Mouse (Mus musculus) lung, embryonic 14.5 days (tissue): Measurements from ENCODE around the gene Lrch1. TPM values are rescaled to one million over a fixed set of nuclear protein-coding genes. Genes with fewer than 3 reads are reported as not detected.
A peak's percentile ranks its signal among the peaks of the same experiment; 100 is the strongest.

Experiments
- ATAC-seq: fragments of 200-750 bp; cut with Nextera tagmentation; 2 replicates; pipeline ENCODE4 v1.8.0; 2017; ENCODE audit warnings: mild to moderate bottlenecking, moderate TSS enrichment, moderate library complexity; ENCODE audit not compliant: insufficient read depth
- DNase-seq: peaks from one replicate; pipeline ENCODE4 v3.0.0-alpha.2; 2015
- H3K27ac ChIP-seq: fragments of 300-500 bp; sonication (generic); 2 replicates; pipeline ENCODE4 v1.5.1; 2014; ENCODE audit warnings: low read depth, mild to moderate bottlenecking, moderate library complexity
- H3K27me3 ChIP-seq: fragments of 300-500 bp; sonication (generic); 2 replicates; pipeline ENCODE4 v1.6.1; 2014; ENCODE audit warnings: low read length, control low read depth; ENCODE audit not compliant: insufficient read depth
- H3K36me3 ChIP-seq: fragments of 300-500 bp; sonication (generic); 2 replicates; pipeline ENCODE4 v1.6.1; 2014; ENCODE audit warnings: control low read depth; ENCODE audit not compliant: insufficient read depth
- H3K4me1 ChIP-seq: fragments of 300-500 bp; sonication (generic); 2 replicates; pipeline ENCODE4 v1.6.1; 2014; ENCODE audit warnings: antibody characterized with exemption, control low read depth; ENCODE audit not compliant: insufficient read depth
- H3K4me2 ChIP-seq: fragments of 300-500 bp; sonication (generic); 2 replicates; pipeline ENCODE4 v1.6.1; 2014; ENCODE audit warnings: mild to moderate bottlenecking
- H3K4me3 ChIP-seq: fragments of 300-500 bp; sonication (generic); 2 replicates; pipeline ENCODE4 v1.5.1; 2014; ENCODE audit warnings: low read depth, low read length
- H3K9ac ChIP-seq: fragments of 300-500 bp; sonication (generic); 2 replicates; pipeline ENCODE4 v1.6.1; 2014
- H3K9me3 ChIP-seq: fragments of 300-500 bp; sonication (generic); 2 replicates; pipeline ENCODE4 v1.6.1; 2016; ENCODE audit warnings: low read depth, low read length, control low read depth
- CTCF ChIP-seq: IDR thresholded peaks from 2 replicates; pipeline ENCODE4 v1.5.1; 2016; ENCODE audit warnings: antibody characterized with exemption, low read depth
- WGBS: fragments of 180-500 bp; shearing (Covaris S2); extraction: QIAGEN DNeasy Blood & Tissue Kit; methylation state at CpG from one replicate; pipeline ENCODE4 v1.1.7; 2014; 5-methylcytosine and 5-hydroxymethylcytosine counted together
- polyA plus RNA-seq: library from polyadenylated mRNA; unstranded; fragments of >200 nt; fragmentation: Nextera tagmentation; extraction: Ambion mirVana; gene quantifications from 2 replicates; pipeline ENCODE4 v1.2.1, GENCODE M21; 2014

The Lrch1 gene
- polyA plus RNA-seq, 1 experiment from 2014 or later = 23.9 TPM

DNA sequence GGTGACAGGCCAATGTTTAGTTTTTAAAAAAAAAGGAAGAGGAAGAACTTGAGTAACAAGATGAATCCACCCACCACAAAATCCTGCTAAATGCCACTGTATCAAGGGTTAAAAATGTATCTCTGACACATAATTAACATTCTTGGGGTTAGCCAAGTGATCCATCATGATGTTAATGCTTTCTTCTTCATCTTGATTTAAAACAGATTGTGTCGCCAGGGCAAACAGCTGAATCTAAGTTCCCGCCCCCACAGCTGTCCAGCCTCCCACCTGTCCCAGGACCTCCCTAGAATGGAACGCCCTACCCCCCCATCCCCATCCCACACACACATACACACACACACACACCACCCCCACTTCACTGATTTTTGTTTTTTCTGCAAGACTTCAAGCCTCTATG is 64.9 kb downstream of the Lrch1 start:
- Histone ChIP-seq H3K4me2 (peak overlapping the region; percentile 43; the same call in 1 of the 2 replicates), H3K9me3 (no peaks in the 10 kb centered on the region), H3K36me3 (no peaks in the 10 kb centered on the region), H3K4me1 (peaks cover 28% of the 10 kb centered on the region), H3K9ac (peak overlapping the region; percentile 16; the same call in 1 of the 2 replicates), H3K4me3 (no peak overlapping the region), H3K27ac (no peak overlapping the region), H3K27me3 (no peaks in the 10 kb centered on the region)
- ATAC-seq = no peak
- TF ChIP-seq CTCF = no peak
- 22% methylated on average over 3 of the region's 3 CpGs for WGBS
- no peak for DNase-seq

DNA sequence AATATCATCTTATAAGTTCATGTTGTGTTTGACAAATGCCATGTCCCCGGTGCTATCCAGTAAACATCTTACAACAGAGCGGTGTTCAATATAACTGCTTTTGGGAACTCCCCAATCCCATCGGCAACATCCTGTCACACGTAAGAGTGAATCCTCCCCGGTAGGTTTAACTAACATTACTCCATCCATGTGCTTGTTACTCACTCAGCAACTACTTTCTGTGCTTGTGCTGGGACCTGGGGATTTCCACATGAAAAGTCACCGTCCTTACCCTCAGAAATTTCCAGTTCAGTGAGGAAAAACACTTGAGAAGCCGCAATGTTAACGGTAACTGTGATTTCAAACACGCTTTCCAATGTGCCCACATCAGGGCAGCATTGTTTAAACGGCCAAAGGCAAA is 66.8 kb downstream of the Lrch1 start:
- no peak overlapping the region for H3K27ac ChIP-seq
- TF ChIP-seq CTCF = no peak
- no peaks in the 10 kb centered on the region for H3K9me3 ChIP-seq
- no peaks in the 10 kb centered on the region for H3K27me3 ChIP-seq
- H3K36me3 ChIP-seq = no peaks in the 10 kb centered on the region
- peaks cover 34% of the 10 kb centered on the region for H3K4me1 ChIP-seq
- no peak overlapping the region for H3K9ac ChIP-seq
- H3K4me2 ChIP-seq = no peak overlapping the region
- no peak overlapping the region for H3K4me3 ChIP-seq
- DNase-seq = no peak
- no peak for ATAC-seq
- WGBS = 77% methylated on average over 10 of the region's 10 CpGs

DNA sequence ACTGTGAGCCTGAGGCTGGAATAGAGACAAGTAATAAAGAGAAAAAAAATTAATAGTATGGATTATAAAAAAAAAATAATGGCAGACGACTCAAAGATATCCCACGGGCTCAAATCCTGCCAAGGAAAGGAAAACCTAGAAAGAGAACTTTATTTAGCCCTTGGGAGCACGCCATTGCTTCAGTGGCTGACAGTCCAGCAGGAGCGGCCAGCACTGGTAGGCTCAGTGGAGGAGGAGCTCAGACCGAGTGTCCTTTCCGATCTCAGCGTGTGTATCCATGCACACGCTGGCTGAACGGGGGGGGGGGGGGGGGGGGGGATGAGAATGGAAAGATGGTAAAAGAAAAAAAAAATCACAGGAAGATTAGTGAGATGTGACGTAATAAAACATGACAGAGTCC is 68.2 kb downstream of the Lrch1 start:
- Histone ChIP-seq H3K36me3 (no peaks in the 10 kb centered on the region), H3K9ac (no peak overlapping the region), H3K4me3 (no peak overlapping the region), H3K4me1 (peaks cover 25% of the 10 kb centered on the region), H3K27me3 (no peaks in the 10 kb centered on the region), H3K9me3 (no peaks in the 10 kb centered on the region), H3K4me2 (no peak overlapping the region), H3K27ac (no peak overlapping the region)
- TF ChIP-seq CTCF = no peak
- 47% methylated on average over 10 of the region's 10 CpGs for WGBS
- no peak for DNase-seq
- no peak for ATAC-seq

DNA sequence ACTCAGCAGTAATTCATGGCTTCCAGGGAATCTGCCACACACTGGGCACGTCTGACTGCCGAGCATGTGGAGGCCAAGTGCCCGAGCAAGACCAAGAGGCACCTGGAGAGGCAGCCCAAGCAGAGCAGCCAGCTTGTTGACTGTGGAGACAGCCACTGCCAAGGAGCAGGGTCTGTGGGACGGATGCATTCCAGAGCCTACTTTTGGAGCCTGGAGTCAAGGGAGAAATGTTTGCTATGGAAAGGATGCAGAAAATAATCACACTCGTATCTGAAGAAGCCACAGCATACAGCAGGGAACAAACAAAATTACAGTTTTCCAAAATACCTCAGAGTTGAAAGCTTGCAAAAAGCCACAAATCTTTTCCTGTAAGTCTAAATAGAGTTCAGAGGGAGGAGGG is 70.4 kb downstream of the Lrch1 start:
- WGBS = 35% methylated on average over 5 of the region's 5 CpGs
- no peak for DNase-seq
- Histone ChIP-seq H3K27me3 (no peaks in the 10 kb centered on the region), H3K4me3 (no peak overlapping the region), H3K9ac (no peak overlapping the region), H3K27ac (peak overlapping the region; percentile 67; the same call in 1 of the 2 replicates), H3K4me1 (peaks cover 13% of the 10 kb centered on the region), H3K36me3 (no peaks in the 10 kb centered on the region), H3K4me2 (no peak overlapping the region), H3K9me3 (no peaks in the 10 kb centered on the region)
- peak; percentile 48; the same call in 1 of the 2 replicates for ATAC-seq
- no peak for TF ChIP-seq CTCF

- Histone ChIP-seq H3K27me3 (no peaks in the 10 kb centered on the region), H3K36me3 (no peaks in the 10 kb centered on the region), H3K4me1 (peaks cover 26% of the 10 kb centered on the region), H3K27ac (peak overlapping the region; percentile 82), H3K9me3 (no peaks in the 10 kb centered on the region), H3K9ac (no peak overlapping the region), H3K4me3 (no peak overlapping the region), H3K4me2 (no peak overlapping the region)
- TF ChIP-seq CTCF = no peak
- ATAC-seq = peak; percentile 62; the same call in 1 of the 2 replicates
- WGBS = 22% methylated on average over 4 of the region's 4 CpGs
- DNase-seq = peak; percentile 75
These were observed 76.5 kb downstream of the Lrch1 start for GRCm38 (mm10) chr14:74871220-74871619.

DNA sequence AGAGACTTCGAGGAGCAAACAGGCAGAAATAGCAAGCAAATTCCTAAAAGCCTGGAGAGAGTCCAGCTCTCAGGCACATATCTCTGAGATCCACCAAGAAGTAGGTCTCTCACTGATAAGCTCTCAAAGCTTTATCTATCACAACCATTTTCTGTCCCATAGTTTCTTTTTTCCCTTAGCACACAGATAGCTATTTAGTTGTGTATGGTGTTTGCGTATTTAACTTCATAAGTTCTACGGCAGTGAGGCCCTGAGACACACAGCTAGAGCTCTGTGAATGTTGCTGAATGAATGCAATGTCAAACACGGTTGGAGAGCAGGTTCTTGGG is 78.8 kb downstream of the Lrch1 start:
- 56% methylated on average over 4 of the region's 4 CpGs for WGBS
- Histone ChIP-seq H3K27ac (peak overlapping the region; percentile 25; the same call in 1 of the 2 replicates), H3K9me3 (no peaks in the 10 kb centered on the region), H3K27me3 (no peaks in the 10 kb centered on the region), H3K4me1 (peaks cover 41% of the 10 kb centered on the region), H3K36me3 (no peaks in the 10 kb centered on the region), H3K9ac (no peak overlapping the region), H3K4me2 (no peak overlapping the region), H3K4me3 (no peak overlapping the region)
- no peak for ATAC-seq
- no peak for TF ChIP-seq CTCF
- no peak for DNase-seq

DNA sequence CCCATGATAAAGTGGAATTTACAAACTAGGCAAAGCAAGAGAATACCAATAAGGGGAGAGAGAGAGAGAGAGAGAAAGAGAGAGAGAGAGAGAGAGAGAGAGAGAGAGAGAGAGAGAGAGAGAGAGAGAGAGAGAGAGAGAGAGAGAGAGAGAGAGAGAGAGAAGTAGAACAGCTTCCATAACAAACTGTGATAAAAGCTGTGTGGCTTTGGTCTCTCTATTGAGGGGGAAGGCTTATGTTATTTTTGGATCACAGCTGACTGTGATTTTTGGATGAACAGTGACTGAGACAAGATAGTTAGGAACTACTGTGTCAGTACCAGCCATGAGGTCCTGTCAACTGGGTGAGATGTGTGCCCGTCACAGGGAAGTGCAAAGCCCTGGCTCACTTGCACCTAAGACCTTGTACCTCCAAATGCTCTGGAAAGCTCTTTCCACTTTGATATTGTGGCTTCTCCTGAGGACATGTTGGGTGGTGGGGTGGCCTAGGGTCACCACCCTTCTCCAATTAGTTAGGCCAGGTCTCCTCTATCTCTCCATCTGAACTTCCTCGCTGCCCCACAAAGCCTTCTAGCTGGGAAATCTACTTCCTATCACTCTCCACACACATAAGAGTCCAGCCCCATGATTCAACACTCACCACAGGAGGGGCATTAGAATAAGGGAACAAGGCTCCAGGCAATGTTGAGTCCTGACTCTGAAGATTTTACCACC is 79.3 kb downstream of the Lrch1 start:
- no peaks in the 10 kb centered on the region for H3K36me3 ChIP-seq
- H3K9ac ChIP-seq = no peak overlapping the region
- H3K27ac ChIP-seq = peak overlapping the region; percentile 25; the same call in 1 of the 2 replicates
- no peak overlapping the region for H3K4me2 ChIP-seq
- no peaks in the 10 kb centered on the region for H3K27me3 ChIP-seq
- no peak overlapping the region for H3K4me3 ChIP-seq
- no peaks in the 10 kb centered on the region for H3K9me3 ChIP-seq
- ATAC-seq = no peak
- peak; percentile 23 for DNase-seq
- peaks cover 41% of the 10 kb centered on the region for H3K4me1 ChIP-seq
- WGBS = 68% methylated on average over 2 of the region's 2 CpGs
- TF ChIP-seq CTCF = no peak
